Mouse (Mus musculus) embryonic facial prominence, embryonic 14.5 days (tissue): Measurements from ENCODE around the gene Mrps36. TPM values are rescaled to one million over a fixed set of nuclear protein-coding genes. Genes with fewer than 3 reads are reported as not detected.
"Not testable (repeated sequence)": the region's sequence is repeated elsewhere in the genome, so short reads cannot be mapped to it uniquely, and the experiment has no call there.

Experiments used
- ATAC-seq: fragments of 200-750 bp; cut with Nextera tagmentation; 2 replicates; pipeline ENCODE4 v1.8.0; 2017; ENCODE audit warnings: low read depth, moderate number of reproducible peaks, moderate TSS enrichment
- DNase-seq: peaks from one replicate; pipeline ENCODE4 v3.0.0-alpha.2; 2015; ENCODE audit warnings: low spot score
- H3K27ac ChIP-seq: fragments of 300-500 bp; sonication (generic); replicated peaks from 2 replicates; pipeline ENCODE4 v1.5.1; 2014; ENCODE audit warnings: low read depth, mild to moderate bottlenecking, low read length, moderate library complexity
- H3K27me3 ChIP-seq: fragments of 300-500 bp; sonication (generic); replicated peaks from 2 replicates; pipeline ENCODE4 v1.6.1; 2014; ENCODE audit warnings: low read length; ENCODE audit not compliant: control insufficient read depth, insufficient read depth
- H3K36me3 ChIP-seq: fragments of 300-500 bp; sonication (generic); 2 replicates; pipeline ENCODE4 v1.6.1; 2014; ENCODE audit warnings: low read length, mixed read lengths; ENCODE audit not compliant: control insufficient read depth, insufficient read depth
- H3K4me1 ChIP-seq: fragments of 300-500 bp; sonication (generic); 2 replicates; pipeline ENCODE4 v1.6.1; 2014; ENCODE audit warnings: antibody characterized with exemption, low read length; ENCODE audit not compliant: control insufficient read depth, insufficient read depth
- H3K4me2 ChIP-seq: fragments of 300-500 bp; sonication (generic); 2 replicates; pipeline ENCODE4 v1.6.1; 2014; ENCODE audit warnings: low read depth, mild to moderate bottlenecking, low read length, moderate library complexity, mixed read lengths
- H3K4me3 ChIP-seq: fragments of 300-500 bp; sonication (generic); 2 replicates; pipeline ENCODE4 v1.5.1; 2014; ENCODE audit warnings: low read depth, mild to moderate bottlenecking, low read length
- H3K9ac ChIP-seq: fragments of 300-500 bp; sonication (generic); 2 replicates; pipeline ENCODE4 v1.6.1; 2014; ENCODE audit warnings: low read depth, mild to moderate bottlenecking, low read length, moderate library complexity, mixed read lengths
- H3K9me3 ChIP-seq: fragments of 300-500 bp; sonication (generic); 2 replicates; pipeline ENCODE4 v1.6.1; 2016; ENCODE audit warnings: low read length; ENCODE audit not compliant: control insufficient read depth
- WGBS: fragments of 180-500 bp; shearing (Covaris S2); extraction: QIAGEN DNeasy Blood & Tissue Kit; methylation state at CpG from one replicate; pipeline ENCODE4 v1.1.7; 2014; 5-methylcytosine and 5-hydroxymethylcytosine counted together
- polyA plus RNA-seq: library from polyadenylated mRNA; unstranded; fragments of >200 nt; fragmentation: Nextera tagmentation; extraction: Ambion mirVana; gene quantifications from 2 replicates; pipeline ENCODE4 v1.2.1, GENCODE M21; 2014

Mrps36 gene
- polyA plus RNA-seq, 1 experiment from 2014 or later: 150 TPM

DNA sequence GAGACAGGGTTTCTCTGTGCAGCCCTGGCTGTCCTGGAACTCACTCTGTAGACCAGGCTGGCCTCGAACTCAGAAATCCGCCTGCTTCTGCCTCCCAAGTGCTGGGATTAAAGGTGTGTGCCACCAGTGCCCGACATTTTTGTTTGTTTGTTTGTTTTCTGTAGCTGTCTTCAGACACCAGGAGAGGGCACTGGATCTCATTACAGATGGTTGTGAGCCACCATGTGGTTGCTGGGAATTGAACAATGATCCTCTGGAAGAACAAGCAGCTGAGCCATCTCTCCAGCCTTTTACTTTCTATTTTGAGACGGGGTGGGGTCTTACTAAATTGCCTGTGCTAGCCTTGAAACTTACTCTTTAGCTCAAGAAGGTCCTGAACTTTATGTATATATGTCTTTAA lies 15.9 kb downstream of the Mrps36 start:
- not testable (repeated sequence) for H3K27ac ChIP-seq, DNase-seq, H3K27me3 ChIP-seq, H3K4me3 ChIP-seq, H3K4me2 ChIP-seq, H3K9me3 ChIP-seq, ATAC-seq, H3K9ac ChIP-seq, H3K4me1 ChIP-seq
- WGBS: 89% methylated on average over 4 of the region's 4 CpGs
- peaks cover 24% of the 10 kb centered on the region for H3K36me3 ChIP-seq

DNA sequence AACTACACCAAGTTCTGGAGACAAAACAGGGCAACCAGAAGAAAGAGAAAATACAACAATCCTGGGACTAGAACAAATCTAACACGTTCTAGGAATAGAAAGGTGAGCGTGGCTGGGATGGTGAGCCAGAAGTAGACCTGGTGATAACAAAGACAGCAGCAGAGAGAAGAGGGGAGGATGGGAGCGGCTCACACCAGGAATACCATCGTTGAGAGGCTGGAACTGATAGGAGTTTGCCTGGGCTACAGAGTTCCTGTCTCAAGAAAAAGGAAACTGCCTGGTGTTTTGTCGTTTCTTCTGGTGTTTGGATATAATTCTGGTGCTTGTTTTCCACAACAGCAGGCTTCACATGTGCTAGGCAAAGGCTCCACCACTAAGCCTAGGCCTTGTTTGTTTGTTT lies 16.4 kb downstream of the Mrps36 start:
- Histone ChIP-seq H3K36me3 (peaks cover 24% of the 10 kb centered on the region), H3K9ac (no peak overlapping the region), H3K4me3 (no peak overlapping the region), H3K9me3 (no peaks in the 10 kb centered on the region), H3K27ac (no peak overlapping the region), H3K27me3 (no peaks in the 10 kb centered on the region), H3K4me2 (no peak overlapping the region), H3K4me1 (peaks cover 7% of the 10 kb centered on the region)
- ATAC-seq (no peak), DNase-seq (no peak)
- WGBS: 90% methylated on average over 5 of the region's 5 CpGs

DNA sequence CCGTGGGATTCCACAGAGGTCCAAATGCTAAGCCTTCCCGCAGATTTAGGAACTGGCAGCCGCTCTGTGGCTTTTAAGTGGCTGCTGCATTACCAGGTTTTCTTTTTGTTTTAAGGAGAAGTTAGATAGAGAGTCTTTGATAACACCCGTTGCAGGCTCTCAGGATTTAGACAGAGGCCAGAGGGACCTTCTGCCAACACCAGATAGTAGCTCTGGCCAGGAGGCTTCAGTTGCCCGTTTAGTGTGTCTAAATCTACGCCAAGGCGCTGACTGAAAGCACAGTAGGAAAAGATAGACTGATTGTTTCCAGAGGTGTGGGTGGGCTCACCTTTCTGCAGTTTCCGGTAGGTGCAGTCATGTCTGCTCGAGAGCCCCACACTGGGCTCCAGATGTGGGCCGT lies 19.3 kb downstream of the Mrps36 start:
- H3K36me3 ChIP-seq: peaks cover 48% of the 10 kb centered on the region
- no peak for DNase-seq
- H3K27me3 ChIP-seq: no peaks in the 10 kb centered on the region
- peaks cover 7% of the 10 kb centered on the region for H3K4me1 ChIP-seq
- ATAC-seq: no peak
- no peak overlapping the region for H3K27ac ChIP-seq
- no peak overlapping the region for H3K4me2 ChIP-seq
- H3K9ac ChIP-seq: no peak overlapping the region
- H3K4me3 ChIP-seq: no peak overlapping the region
- WGBS: 87% methylated on average over 10 of the region's 10 CpGs
- no peaks in the 10 kb centered on the region for H3K9me3 ChIP-seq

DNA sequence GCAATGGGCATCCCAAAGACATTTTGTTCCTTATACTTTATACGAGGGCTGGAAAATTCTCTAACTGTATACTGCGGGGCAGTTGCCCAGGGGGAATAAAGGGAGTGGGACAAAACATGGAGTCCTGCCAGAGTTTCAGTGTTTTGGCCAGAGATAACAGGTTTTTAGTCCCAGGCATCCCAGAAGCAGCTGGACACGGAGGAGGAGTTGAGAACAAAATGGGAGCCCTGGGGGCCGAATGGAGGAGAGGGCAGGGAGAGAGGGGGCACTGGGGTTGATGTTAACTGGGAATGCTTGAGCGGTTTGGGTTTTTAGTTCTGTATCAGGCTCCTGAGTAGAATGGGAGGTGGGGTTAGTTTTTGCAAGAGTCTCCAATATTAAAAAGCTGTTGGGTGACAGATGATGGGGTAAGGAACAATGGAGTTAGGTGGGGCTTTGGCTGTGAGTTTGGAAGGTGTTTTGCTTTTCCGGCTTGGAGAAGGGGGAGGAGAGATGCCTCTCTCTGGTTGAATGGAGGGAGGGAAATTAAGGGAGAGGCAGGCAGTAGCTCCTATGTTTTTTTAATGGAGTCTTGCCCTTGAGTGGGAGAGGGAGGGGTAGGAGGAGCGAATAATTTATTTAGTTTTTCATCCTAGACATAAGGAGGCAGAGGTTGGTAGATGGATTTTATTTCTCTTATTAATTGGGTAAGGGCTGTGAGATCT lies 20.3 kb downstream of the Mrps36 start:
- Histone ChIP-seq H3K36me3 (peaks cover 58% of the 10 kb centered on the region), H3K4me1 (peaks cover 3% of the 10 kb centered on the region), H3K9ac (no peak overlapping the region), H3K27me3 (no peaks in the 10 kb centered on the region), H3K9me3 (no peaks in the 10 kb centered on the region), H3K27ac (no peak overlapping the region), H3K4me2 (no peak overlapping the region), H3K4me3 (no peak overlapping the region)
- DNase-seq (no peak), ATAC-seq (no peak)
- WGBS: 78% methylated on average over 7 of the region's 7 CpGs

DNA sequence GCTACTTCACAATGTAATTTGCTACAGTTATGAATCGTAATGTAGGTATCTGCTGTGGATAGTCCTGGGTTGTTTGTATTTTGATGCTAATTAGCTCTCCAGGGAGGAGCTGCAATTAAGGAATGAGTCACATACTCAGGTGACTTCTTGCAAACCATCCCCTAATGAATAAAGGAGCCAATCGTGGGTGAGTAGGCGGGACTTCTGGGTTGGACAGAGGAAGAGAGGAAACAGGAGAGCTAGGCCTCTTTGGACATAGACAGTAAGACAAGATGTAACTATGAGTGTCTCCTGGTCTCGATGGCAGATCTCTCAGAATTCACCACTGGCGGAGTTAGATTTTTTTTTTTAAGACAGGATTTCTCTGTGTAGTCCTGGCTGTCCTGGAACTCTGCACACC lies 22.8 kb downstream of the Mrps36 start:
- no peak overlapping the region for H3K9ac ChIP-seq
- peak; percentile 55; the same call in 1 of the 2 replicates for ATAC-seq
- 92% methylated on average over 5 of the region's 5 CpGs for WGBS

DNA sequence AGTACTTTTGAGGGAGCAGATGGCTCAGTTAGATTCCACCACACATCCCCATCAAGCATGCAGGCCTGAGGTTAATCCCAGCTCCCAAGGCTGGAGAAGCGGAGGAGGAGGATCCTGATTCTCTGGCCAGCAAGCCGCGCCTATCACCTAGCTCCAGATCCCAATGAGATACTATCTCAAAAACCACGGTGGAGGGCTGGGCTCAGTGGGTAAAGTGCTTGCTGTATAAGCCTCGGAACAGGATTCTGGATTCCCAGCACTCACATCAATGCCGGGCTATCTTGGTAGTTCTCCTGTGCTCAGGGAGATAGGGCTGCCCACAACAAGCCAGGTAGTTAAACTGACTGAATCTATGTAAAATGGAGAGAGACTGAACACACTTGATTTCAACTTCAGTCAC lies 29.0 kb downstream of the Mrps36 start:
- ATAC-seq: no peak
- DNase-seq: no peak

More for the DNA sequence above, 22.8 kb downstream of the Mrps36 start:
- H3K27me3 ChIP-seq: no peaks in the 10 kb centered on the region
- H3K9me3 ChIP-seq: no peaks in the 10 kb centered on the region
- no peak overlapping the region for H3K4me2 ChIP-seq
- no peak overlapping the region for H3K27ac ChIP-seq
- H3K4me3 ChIP-seq: no peak overlapping the region
- DNase-seq: no peak
- peaks cover 64% of the 10 kb centered on the region for H3K36me3 ChIP-seq
- H3K4me1 ChIP-seq: no peaks in the 10 kb centered on the region

DNA sequence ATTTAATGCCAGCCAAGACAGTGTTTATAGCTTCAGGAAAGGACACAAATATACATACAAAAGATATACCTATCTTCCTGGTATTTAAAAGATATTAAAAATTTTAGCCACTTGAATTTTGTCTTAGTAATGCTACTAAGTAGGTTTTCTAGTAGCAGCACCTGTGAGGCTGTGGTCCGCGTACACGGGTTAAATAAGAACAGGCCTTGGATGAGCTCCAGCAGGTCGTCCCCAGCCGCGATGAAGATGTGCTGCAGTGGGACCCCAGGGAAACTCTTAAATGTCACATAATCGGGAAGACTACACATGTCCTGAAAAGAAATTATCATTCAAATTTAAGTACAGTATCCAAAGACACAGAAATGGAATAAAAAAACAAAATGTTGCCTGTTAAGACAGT lies 38.3 kb downstream of the Mrps36 start:
- no peak for ATAC-seq

More for the DNA sequence above, 29.0 kb downstream of the Mrps36 start:
- no peak overlapping the region for H3K27ac ChIP-seq
- no peaks in the 10 kb centered on the region for H3K4me1 ChIP-seq
- no peak overlapping the region for H3K9ac ChIP-seq
- WGBS: 94% methylated on average over 6 of the region's 6 CpGs
- no peak overlapping the region for H3K4me3 ChIP-seq
- H3K9me3 ChIP-seq: no peaks in the 10 kb centered on the region
- H3K36me3 ChIP-seq: peaks cover 80% of the 10 kb centered on the region
- no peaks in the 10 kb centered on the region for H3K27me3 ChIP-seq
- H3K4me2 ChIP-seq: no peak overlapping the region

DNA sequence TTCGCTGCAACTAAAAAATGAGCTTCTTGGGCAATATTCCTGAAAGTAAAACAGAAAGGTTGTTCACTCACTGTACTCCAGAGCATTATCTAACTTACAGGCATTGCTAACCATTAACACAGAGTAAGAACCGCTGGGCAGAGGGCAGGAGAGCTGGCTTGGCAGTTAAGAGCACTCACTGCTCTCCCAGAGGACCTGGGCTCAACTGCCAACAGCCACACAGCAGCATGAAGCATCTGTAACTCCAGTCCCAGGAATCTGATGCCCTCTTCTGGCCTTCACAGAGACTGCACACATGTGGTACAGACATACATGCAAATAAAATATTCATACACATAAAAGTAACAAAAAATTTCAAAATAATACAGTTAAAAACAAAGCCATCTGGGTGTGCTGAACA lies 41.0 kb downstream of the Mrps36 start:
- no peak overlapping the region for H3K4me3 ChIP-seq
- no peaks in the 10 kb centered on the region for H3K9me3 ChIP-seq
- H3K4me1 ChIP-seq: no peaks in the 10 kb centered on the region
- H3K9ac ChIP-seq: no peak overlapping the region
- peaks cover 94% of the 10 kb centered on the region for H3K36me3 ChIP-seq
- WGBS: 96% methylated on average over 2 of the region's 2 CpGs
- ATAC-seq (no peak), DNase-seq (no peak)
- H3K4me2 ChIP-seq: no peak overlapping the region
- no peaks in the 10 kb centered on the region for H3K27me3 ChIP-seq
- no peak overlapping the region for H3K27ac ChIP-seq

More for the DNA sequence above, 38.3 kb downstream of the Mrps36 start:
- Histone ChIP-seq H3K4me1 (no peaks in the 10 kb centered on the region), H3K27ac (no peak overlapping the region), H3K4me3 (no peak overlapping the region), H3K4me2 (no peak overlapping the region), H3K27me3 (no peaks in the 10 kb centered on the region), H3K36me3 (peaks cover 94% of the 10 kb centered on the region), H3K9me3 (no peaks in the 10 kb centered on the region), H3K9ac (no peak overlapping the region)
- no peak for DNase-seq
- 93% methylated on average over 7 of the region's 7 CpGs for WGBS

DNA sequence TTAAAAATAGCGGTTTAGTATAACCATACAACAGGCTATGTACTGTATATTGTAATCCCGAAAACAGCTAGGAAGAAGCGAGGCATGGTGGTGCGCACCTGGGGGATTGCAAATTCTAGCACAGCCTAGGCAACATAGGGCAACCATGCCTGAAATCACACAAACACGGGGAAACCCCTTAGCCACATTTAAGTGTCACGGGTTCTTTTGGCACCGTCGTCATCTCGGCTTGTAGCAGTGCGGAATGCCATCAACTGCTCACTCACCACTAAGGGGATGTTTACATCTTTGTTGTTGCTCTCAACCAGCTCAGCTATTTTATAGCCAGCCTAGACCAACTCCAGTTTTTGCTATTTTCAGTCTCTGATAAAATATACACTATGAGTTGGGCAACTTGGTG lies 45.6 kb downstream of the Mrps36 start:
- no peaks in the 10 kb centered on the region for H3K9me3 ChIP-seq
- H3K36me3 ChIP-seq: peaks cover 79% of the 10 kb centered on the region
- 96% methylated on average over 10 of the region's 10 CpGs for WGBS
- H3K27ac ChIP-seq: no peak overlapping the region
- no peak for ATAC-seq
- H3K4me1 ChIP-seq: no peaks in the 10 kb centered on the region
- no peak overlapping the region for H3K4me3 ChIP-seq
- H3K9ac ChIP-seq: no peak overlapping the region
- H3K4me2 ChIP-seq: no peak overlapping the region
- no peaks in the 10 kb centered on the region for H3K27me3 ChIP-seq
- no peak for DNase-seq
